Mouse (Mus musculus) liver (tissue): ENCODE measurements around the gene Atp6v0d1.

ENCODE experiments used
- DNase-seq: peaks from one replicate; pipeline ENCODE4 v3.0.0-alpha.2; 2020; ENCODE audit warnings: mixed read lengths

Atp6v0d1 gene

DNA sequence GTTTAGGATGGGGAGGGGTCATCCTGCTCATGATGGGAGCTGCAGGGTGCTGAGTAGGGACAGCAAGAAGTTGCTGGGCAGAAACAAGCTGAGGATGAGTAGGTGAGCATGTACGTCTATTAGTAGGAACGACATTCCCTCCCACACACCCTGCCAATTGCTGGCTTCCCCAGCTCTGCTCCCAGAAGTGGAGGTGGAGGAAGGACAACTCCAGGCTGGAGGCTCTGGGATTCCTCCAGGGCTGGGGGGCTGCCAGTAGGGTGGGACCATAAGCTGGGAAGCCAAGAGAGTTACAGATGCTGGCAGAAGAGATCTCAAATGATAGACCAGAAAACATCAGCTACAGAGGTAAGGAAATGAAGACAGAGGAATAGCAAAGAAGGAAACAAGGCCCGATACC is 29.3 kb downstream of the Atp6v0d1 start:
- no peak for DNase-seq

DNA sequence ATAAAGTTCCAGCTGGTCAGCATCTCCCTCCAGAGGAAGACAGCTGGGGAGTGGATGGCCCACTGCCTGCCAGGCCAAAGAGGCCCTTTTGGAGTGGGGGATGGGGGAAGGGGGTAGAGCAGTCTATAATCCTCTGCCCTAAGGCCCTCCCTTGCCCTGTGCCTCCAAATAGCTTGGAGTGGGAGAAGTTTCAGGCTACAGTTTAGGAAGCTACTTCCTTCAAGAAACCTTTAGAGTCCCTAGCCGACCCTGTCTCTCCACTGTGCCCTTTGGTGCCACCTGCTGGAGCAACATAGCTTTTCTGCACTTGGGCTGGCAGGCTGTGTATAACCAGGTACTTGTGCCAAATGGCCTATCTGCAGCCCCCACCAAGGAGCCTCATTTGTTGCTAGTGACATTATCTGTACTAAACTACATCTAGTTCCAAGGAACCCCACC is 31.9 kb downstream of the Atp6v0d1 start:
- peak; percentile 84 for DNase-seq

DNA sequence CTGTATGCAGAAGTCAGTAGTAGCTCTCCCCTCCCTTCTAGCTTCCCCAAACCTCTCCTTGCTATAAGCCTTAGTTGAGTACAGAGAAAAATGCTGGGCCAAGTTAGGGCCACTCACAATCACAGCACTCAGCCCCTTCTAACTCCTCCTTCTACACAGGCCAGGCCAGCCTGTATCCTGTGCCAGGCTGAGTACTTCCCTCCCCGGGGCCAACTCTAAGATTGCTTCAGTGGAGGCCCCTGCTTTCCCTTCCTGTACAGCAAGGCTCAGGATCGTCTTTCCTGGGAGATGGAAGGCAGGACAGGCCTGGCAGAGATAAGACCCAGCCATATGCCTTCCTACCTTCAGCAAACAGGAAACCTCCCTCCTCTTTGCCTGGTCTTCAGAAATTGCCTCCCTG is 32.4 kb downstream of the Atp6v0d1 start:
- DNase-seq, result no peak

DNA sequence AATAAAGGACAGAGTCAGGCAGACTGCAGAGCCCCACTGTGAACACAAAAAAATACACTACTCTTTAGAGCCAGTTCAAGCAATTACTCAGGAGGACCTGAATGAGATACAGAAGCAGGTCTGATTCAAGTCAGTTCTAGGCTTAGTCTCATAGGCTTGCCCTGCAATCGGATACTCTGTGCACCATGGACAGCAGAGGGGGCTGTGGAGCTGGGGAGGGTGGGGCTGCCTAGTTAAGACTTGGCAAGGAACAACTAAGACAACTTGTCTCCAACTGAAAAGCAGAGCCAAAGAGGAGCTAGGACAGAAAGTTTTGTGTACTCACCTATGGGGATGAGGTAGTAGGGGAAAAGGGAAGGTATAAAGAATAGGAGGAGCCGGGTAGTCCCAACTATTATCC is 34.1 kb downstream of the Atp6v0d1 start:
- peak; percentile 83 for DNase-seq

DNA sequence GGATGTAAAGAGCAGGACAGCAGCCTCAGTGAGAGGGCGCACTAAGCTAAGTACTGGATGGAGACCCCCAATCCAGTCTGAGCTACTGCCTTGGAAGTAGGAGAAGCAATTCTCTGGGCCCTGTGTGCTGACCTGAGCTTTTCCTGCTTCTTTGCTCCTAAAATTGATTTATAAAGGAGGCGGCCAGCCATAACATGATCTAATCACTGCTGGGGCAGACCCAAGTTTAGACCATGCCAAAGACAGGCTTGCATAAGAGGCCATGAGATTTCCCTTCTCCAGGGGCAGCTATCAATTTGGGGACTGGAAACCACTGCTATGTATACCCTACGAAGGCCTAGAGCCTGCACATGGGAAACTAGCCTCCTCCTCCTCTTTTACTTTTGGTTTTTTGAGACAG is 36.6 kb downstream of the Atp6v0d1 start:
- DNase-seq, result no peak

DNA sequence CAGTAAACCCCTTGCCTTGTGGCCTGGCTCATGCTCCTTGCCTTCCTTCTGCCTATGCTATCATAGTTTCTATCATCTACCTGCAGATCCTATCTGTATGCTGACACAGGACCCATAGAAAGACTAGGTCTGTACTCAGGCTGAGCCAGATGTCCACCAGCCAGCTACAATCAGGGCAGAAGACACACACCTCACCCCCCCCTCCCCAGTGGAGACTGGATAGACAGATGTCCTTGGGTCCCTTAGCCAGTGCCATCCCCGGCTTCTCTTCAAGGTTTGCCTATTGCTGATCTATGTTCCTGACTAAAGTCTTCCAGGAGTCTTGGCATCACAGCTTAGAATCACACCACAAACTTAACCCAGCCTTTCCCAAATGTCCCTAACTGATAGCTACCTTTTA is 37.6 kb downstream of the Atp6v0d1 start:
- no peak for DNase-seq

DNA sequence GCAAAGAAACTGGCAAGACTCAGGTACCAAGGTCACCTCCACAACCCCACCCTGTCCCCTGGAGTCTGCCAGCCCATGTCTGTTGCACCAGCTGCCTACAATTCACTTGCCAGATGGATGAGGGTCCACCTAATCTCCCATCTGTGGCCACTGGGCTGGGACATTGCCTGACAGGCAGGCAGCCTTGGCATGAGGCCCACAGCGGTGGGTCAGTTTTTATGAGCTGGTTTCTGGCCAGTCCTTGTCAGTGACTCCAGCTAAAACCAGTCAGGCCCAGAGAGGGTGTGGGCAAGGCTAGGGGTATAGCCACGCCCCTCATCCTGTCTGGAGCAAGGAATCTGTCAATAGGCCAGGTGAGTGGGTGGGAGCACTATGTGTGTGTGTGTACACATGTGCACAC is 38.7 kb downstream of the Atp6v0d1 start:
- DNase-seq, result no peak

DNA sequence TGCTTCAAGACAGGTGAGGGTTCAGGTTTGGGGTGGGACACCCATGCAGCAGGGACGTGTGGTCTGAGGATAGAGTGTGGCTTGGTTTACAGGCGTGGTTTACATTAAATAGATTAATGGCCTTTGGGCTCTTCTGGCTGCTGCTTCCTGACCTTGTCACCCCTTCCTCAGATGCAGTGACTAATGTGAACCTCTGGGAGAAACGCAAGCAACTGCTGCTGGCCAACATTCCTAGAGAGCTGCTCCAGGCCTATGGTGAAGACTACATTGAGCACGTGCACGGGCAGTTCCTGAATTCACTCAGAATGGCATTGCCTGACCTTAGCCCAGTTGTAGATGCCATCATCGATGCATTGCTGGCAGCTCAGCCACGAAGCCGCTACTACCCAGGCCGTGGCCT is 43.0 kb downstream of the Atp6v0d1 start:
- no peak for DNase-seq

DNA sequence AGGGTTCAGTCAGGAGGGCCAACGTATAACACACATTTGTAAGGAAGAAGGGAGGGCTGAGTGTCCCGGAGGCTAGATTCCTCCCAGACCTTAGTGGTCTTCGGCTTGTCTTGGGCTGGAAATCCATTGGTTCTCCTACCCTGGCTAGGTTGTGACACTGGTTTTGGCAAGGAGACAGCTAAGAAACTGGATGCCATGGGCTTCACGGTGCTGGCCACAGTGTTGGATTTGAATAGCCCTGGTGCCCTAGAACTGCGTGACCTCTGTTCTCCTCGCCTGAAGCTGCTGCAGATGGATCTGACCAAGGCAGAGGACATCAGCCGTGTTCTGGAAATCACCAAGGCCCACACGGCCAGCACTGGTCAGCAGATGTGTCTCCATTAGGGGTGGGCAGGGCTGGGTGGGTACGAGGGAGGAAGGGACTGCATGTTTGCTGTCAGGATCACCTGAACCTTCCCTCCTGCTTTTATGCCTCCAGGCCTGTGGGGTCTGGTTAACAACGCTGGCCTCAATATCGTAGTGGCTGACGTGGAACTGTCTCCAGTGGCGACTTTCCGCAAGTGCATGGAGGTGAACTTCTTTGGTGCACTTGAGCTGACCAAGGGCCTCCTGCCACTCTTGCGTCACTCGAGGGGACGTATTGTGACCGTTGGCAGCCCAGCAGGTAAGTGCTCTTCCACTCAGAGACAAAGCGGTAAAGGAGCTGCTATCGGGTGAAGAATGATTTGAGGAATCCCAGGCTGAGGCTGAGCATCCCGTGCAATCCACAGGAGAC is 43.7 kb downstream of the Atp6v0d1 start:
- DNase-seq, result no peak

DNA sequence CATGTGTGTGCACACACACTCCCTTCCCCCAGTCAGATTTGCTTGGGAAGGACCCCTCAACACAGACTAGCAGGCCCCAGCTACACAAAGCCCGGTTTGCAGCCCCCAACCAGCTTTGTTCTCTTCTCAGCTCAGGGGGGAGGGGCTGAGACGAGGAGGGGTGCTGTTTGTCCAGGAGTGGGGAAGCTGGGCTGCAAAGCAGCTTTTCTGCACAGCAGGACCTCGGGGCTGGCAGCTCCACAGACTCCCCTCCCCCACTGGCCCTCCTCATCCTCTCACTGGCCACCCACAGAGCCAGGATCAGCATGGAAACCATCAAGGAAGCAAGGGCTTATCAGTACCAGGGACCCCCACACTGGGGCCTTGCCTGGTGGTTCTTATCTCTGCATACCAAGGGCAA is 44.8 kb downstream of the Atp6v0d1 start:
- DNase-seq, result peak; percentile 38

DNA sequence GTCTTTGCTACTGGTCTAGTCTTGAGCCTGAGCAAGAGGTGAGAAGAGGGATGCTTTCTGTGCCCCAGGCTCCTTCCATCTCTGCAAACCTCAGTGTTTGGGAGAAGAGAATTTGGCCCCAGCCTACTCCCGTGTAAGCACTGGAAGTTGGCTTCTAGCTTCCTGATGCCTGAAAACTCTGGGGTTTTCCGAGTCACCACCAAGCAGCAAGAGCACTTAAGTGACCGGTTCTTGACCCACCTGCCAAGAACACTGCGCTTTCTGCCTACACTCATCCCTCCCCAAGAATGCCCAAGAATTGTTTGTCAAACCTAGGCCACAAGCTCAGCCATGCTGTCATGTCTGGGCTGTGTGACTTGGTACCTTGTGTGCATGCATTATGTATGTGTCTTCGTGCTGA is 45.3 kb downstream of the Atp6v0d1 start:
- DNase-seq, result no peak

DNA sequence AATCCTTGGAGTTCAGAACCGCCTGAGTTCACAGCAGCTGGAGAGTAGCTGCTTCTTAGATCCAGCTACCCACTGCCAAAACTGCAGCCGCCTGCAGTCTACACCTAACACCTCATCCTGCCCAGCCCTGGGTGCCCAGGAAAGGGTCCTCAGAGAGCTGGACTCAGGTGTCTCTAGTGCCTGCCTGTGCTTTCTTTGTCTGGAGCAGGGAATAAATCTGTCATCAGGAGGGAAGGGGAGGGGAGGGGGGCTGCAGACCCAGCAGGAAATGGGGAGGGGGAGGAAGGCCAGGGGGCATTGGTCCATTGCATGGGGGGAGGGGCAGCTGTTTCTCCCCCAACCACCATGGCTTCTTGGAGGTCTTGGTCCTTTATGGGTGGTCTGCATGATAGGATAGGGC is 46.3 kb downstream of the Atp6v0d1 start:
- no peak for DNase-seq

DNA sequence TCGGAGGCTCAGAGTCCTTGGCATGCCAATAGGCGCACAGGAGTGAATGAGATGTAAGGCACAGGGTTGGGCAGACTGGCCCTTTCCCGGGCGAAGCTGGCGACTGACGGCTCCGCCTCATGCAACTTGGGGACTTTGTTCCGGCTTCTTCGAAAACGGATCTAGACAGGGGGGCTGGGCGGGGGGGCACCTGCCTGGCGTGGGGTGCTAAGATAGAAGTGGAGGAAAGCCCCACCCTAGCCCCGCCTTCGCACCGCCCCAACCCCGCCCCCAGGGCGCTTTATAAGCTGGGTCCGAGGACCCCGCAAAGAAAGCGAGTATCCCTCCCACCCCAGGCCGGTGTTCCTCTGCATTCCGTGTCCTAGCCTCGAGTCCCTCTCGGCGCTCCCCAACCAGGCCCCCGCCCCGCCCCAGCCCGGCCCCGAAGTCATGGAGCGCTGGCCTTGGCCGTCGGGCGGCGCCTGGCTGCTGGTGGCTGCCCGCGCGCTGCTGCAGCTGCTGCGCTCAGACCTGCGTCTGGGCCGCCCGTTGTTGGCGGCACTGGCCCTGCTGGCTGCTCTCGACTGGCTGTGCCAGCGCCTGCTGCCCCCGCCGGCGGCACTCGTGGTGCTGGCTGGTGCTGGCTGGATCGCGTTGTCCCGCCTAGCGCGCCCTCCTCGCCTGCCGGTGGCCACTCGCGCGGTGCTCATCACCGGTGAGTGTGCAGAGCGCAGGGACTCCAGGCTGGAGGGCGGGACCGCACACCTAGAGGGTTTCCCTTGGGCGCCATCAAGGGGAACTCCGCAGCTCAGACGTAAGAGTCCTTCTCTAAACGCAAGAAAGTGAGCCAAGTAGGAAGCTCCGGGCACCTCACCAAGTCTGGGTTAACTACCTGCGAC is 47.2 kb downstream of the Atp6v0d1 start, which contains the start of gene Hsd11b2:
Hsd11b2 (plus strand) TSS at position 320 of the 878 bp plus-strand sequence.
- peak; percentile 76 for DNase-seq

DNA sequence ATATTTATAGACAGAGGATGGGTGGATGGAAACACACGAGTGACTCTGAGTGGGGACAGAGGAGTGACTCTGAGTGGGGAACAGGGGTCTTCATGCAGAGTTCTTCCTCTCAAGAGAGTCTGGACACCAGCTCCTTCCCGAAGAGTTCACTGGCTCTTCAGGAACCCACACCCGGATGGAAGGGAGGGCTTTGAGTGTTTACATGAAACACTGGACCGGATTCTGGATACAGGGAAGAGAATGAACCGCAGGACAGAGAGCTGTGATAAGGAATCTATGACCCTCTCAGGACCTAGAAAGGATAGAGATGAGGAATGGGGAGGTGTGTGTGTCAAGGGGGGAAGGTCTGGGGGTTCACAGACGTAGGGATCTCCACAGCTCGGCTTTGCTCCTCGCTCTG is 48.5 kb downstream of the Atp6v0d1 start:
- no peak for DNase-seq

DNA sequence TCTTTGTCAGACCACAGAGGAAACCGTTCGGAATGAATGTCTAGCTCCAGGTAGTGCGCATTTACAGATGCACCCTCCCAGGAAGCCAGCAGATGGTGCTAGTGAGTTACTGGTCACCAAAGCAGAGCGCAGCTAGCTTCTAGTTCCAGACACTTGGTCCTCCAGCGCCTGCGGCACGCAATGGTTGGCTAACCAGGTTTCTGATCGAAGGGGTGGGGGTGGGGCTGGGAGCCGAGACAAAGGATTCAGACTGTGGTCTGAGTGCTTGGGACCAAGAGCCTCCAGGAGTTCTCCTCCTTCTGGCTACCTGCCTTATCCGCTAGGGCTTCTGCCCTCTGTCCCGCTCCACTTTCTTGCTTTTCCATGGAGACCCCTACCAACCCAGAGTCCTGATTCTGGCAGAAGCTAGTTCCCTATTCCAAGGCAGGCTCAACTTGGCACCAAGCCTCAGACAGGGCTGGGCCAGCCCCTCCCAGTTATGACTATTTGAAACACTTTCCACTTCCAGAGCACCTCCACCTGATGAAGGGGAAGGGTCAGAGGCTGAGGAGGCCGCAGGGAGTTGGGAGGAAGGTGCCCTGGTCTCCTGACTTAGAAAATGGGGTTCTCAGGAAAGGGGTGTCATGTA is 49.7 kb downstream of the Atp6v0d1 start:
- DNase-seq, result peak; percentile 78

DNA sequence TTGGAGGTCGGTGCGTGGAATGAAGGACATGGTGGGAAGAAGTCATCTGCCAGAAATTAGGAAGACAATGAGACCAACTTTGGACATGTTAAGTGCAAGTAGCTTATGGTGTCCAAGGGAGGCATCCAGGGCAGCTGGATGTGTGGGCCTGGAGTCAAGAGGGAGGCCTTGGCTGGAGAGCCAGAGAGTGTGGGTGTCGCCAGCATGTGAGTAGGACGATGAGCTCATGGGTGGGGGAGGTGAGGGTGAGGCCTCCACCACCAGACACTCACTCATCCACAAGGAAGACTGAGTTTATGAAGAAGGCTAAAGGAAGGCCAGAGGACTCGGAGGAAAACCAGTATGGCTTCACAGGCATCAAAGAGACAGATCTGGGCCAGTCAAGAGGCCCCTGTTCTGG is 51.2 kb downstream of the Atp6v0d1 start:
- no peak for DNase-seq

DNA sequence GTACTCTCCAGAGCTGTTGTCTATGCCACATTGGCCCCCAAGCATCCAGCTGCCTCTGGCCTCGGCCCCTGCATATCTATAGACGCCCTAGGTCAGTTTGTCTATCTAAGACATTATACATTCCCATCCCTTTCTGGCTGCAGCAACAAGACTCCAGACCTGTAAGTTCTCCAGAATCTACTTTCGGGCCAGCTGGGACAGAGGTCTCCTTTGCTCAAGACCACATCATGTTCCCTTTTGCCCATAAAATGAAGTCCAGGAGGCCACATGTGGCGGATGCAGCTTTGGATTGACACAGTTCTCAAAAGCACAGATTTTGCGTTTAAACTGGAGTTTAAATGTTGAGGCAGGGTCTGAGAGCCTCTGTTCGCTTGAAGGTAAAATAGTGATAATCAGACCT is 51.7 kb downstream of the Atp6v0d1 start:
- DNase-seq, result no peak

DNA sequence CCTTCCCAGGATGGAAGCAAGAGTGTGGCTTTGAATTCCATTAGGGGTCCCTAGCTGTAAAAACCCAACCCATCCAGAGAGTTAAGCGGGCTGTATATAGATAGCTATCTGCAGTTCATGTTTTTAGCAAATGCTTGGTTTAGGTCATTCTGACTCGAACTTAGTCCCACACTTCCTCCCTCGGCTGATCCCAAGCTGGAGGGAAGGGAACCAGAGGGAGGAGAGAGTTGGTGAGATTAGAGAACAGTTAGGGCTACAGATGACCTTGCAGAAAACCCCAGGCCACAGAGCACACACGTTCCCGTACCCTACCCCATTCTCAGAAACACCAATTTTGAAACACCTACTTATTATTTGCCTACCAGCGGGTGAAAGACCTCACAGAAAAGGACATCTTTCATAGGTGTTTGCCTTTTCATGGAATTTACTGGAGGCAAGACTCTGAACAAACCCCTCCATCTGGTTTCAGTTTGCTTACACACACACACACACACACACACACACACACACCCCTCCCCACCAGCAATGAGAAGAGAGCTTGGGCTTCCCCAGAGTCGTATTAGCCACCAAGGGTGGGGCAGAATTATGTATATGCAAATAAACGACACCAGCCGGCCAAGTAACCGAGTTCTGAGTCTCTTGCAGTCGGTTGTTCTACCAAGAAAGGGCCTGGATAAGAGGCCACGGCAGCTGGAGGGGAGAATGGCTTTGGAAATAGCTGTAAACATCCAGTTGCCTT is 55.7 kb downstream of the Atp6v0d1 start:
- DNase-seq, result no peak

DNA sequence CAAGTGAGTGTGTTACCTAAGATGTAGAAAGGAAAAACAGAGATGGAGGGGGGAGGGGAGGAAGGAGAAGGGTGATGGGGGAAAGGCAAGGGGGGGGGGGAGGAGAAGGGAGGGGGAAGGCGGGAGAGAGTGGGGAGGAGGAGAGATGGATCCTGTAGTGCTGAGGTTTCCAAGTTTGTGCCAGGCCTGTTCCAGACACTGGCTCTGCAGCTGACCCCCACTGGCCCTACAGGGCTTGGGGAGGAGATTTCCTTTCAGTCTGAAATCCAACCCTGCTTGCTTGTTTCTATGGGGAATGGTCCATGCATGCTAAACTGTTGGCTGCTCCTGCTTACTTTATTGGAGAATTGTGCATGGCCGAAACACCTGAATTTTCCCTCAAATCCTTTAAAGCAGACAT is 57.1 kb downstream of the Atp6v0d1 start:
- no peak for DNase-seq

DNA sequence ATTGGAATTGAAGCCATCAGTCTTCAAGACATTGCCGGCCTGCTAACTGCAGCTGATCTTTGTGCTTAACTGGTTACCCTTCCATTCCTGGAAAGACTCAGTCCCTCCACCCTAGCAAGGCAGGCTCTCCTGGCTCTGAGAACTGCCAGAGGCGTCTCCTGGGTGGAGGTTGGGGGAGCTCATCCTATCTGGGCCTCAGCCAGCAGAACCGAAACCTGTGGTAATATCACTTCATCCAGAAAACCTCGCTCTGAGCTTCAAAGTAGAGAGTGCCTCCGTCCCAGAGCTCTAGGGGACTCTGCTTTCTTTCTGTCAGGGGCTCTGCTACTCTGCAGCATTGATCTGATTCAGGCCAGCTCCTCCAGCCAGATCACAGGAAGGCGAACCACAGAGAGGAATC is 58.9 kb downstream of the Atp6v0d1 start:
- no peak for DNase-seq

DNA sequence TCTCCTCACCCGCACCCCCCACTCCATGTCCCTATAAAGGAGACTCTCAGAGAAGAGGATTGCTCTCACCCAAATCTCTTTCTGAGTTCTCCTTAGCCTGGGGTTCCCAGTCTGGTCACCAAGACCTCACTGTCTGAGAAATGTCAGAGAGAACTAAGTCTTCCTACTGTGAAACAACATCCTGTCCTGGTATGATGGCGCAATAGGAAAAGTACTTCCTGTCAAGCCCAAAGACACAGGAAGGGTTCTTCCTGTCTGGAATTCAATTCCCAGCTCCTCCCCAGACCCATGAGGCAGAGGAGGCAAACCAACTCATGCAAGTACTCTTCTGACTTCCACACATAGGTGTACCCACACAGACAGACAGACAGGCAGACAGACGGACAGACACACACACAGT is 61.2 kb downstream of the Atp6v0d1 start:
- DNase-seq, result no peak

DNA sequence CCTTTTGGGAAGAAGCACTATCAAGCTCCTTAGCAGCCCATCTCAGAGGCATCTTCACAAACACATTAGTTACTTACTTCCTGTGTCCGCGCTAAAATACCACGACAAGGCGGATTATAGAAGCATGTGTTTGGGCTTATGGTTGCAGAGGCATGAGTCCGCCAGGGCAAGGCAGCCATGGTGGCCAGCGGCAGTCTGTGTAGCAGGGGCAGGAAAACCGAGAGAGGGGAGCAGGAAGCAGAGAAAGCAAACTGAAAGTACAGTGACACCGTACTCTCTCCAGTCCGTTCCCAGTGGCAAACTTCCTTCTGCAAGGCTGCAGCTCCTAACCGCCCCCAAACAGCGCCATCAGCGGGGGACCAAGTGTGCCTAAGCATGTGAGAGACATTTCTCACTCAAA is 66.1 kb downstream of the Atp6v0d1 start:
- no peak for DNase-seq
